Mouse (Mus musculus) cerebellum, adult 2 months (tissue): Measurements from ENCODE around the gene Kctd21.

ENCODE experiments used
- CTCF ChIP-seq: fragments of 200-500 bp; IDR thresholded peaks from 2 replicates; pipeline ENCODE4 v1.5.1; 2011; ENCODE audit warnings: low read depth, mild to moderate bottlenecking, control low read depth, low read length, moderate library complexity, borderline replicate concordance; ENCODE audit not compliant: insufficient read depth
- POLR2A ChIP-seq: fragments of 200-500 bp; IDR thresholded peaks from 2 replicates; pipeline ENCODE4 v1.6.1; 2011; ENCODE audit warnings: low read length, control low read depth, borderline replicate concordance; ENCODE audit not compliant: insufficient read depth

DNA sequence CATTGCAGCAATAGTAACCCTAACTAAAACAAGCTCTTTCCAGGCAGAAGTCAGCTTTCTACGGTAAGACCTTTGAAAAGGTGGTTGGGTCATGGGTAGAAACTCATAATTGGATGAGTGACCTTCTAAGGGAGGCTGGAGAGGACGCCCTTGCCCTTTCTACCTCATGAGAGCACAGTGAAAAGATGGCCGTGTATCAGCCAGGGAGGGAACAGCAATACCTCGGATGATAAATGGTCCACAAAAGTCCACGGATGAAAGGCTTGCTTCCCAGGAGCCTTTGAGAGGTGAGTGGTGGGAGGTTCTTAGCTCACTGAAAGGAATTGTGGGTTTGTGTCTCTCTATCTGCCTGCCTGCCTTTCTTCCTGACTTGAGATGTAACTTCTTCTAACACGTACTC lies 21.2 kb downstream of the Kctd21 start:
- TF ChIP-seq CTCF (no peak), POLR2A (no peak)
